Mouse (Mus musculus): ENCODE results near the gene Nup155. TPM values are rescaled to one million over a fixed set of nuclear protein-coding genes. Genes with fewer than 3 reads are reported as not detected.
"Not testable (repeated sequence)": the region's sequence is repeated elsewhere in the genome, so short reads cannot be mapped to it uniquely, and the experiment has no call there.

Nup155 gene
- polyA plus RNA-seq (2015; fragmentation: Nextera tagmentation; extraction: Ambion mirVana) = 3.4 and 4.2 TPM in 2 replicates

DNA sequence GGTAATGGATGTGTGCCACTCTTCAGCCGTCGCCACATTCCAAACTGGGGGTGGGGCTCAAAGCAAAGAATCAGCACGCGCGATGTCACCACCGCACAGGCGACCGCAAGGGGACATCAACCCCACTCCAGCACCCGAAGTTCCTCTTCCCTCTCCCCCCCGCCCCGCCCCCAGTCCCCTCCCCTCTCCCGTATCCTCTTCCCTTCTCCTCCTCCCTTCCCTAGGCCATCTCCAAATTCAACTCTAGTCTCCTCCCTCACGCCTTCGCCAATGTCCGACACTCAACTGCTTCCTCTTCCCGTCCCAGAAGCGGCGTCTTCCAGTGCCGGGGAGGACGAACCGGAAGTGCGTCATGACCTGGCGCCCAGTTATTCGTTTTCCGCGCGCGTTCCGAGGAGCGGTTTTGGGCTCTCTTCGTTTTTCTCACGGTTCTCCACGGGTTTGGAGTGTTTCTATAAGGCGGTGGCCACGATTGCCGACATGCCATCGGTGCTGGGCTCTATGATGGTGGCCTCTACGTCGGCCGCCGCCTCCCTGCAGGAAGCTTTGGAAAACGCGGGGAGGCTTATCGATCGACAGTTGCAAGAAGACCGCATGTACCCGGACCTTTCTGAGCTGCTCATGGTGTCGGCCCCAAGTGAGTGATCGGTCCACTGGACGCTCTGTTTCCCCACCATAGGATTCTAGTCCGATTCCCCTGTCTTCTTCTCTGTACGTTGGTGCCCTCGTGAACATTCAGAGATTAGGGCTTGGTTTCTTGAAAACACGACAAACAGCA is at the start of gene Nup155:
TSS of gene Nup155 (plus strand) at position 308 of the 778 bp plus-strand sequence.
- DNase-seq (ENCODE audit: low spot score) = peak; percentile 98
- peak within 1 kb of the TSS; percentile 81 for H3K27ac ChIP-seq (ENCODE audit: low read length)
- H3K4me2 ChIP-seq (replicated peaks; ENCODE audit: low read depth, low read length) = peak within 1 kb of the TSS; percentile 67
- 0 out of 2 replicates have a peak, but pooled peaks cover 6% of the 10 kb centered on the region for H3K4me1 ChIP-seq (ENCODE audit: insufficient read depth, low read depth, low read length)
- H3K27me3 ChIP-seq (replicated peaks; ENCODE audit: insufficient read depth, low read length) = no peaks in the 10 kb centered on the region
- no peaks in the 10 kb centered on the region for H3K9me3 ChIP-seq (ENCODE audit: low read length)
- 0 out of 2 replicates have a peak, but pooled peaks cover 5% of the 10 kb centered on the region for H3K36me3 ChIP-seq (ENCODE audit: insufficient read depth, low read length)
- peak within 1 kb of the TSS; percentile 69 for H3K9ac ChIP-seq (replicated peaks; ENCODE audit: low read depth)
- WGBS = under 1% methylated on average over 48 of the region's 54 CpGs
- peak within 1 kb of the TSS; percentile 65 for H3K4me3 ChIP-seq (ENCODE audit: low read depth, low read length)
- TF ChIP-seq EP300 (IDR thresholded peaks at IDR 0.05) (no peak), CTCF (IDR thresholded peaks at IDR 0.05) (no peak)
- ATAC-seq = peak; percentile 99

DNA sequence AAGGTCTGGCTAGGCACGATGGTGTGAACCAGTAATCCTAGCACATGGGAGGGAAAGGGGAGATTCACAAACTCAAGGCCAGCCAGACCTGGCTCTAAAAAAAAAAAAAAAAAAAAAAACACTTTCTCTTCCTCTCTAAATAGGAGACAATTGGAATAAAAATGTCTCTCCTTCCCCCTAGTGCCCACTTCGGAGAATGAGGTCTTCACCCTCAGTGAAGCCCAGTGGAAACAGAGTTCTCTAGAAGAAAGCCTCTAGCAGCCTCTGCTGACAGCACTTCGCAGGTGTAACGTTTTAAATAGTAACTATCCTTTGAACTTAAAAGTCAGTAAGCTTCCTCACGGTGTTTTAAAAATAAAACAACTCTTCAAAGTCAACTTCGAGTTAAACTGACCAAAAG is 43.9 kb upstream of the Nup155 start:
- H3K27me3 ChIP-seq (replicated peaks; ENCODE audit: insufficient read depth, low read length) = no peaks in the 10 kb centered on the region
- H3K36me3 ChIP-seq (ENCODE audit: insufficient read depth, low read length) = 0 out of 2 replicates have a peak, but pooled peaks cover 7% of the 10 kb centered on the region
- H3K4me2 ChIP-seq (replicated peaks; ENCODE audit: low read depth, low read length) = no peak overlapping the region
- H3K9ac ChIP-seq (replicated peaks; ENCODE audit: low read depth) = no peak overlapping the region
- WGBS = 68% methylated on average over 6 of the region's 6 CpGs
- DNase-seq (ENCODE audit: low spot score) (peak; percentile 5), ATAC-seq (no peak)
- H3K9me3 ChIP-seq (ENCODE audit: low read length) = no peaks in the 10 kb centered on the region
- no peaks in the 10 kb centered on the region for H3K4me1 ChIP-seq (ENCODE audit: insufficient read depth, low read depth, low read length)
- H3K4me3 ChIP-seq (ENCODE audit: low read depth, low read length) = no peak overlapping the region
- H3K27ac ChIP-seq (ENCODE audit: low read length) = no peak overlapping the region
- no peak for TF ChIP-seq EP300 (IDR thresholded peaks at IDR 0.05)
- no peak; the same call in 1 of the 2 replicates for TF ChIP-seq CTCF (IDR thresholded peaks at IDR 0.05)

DNA sequence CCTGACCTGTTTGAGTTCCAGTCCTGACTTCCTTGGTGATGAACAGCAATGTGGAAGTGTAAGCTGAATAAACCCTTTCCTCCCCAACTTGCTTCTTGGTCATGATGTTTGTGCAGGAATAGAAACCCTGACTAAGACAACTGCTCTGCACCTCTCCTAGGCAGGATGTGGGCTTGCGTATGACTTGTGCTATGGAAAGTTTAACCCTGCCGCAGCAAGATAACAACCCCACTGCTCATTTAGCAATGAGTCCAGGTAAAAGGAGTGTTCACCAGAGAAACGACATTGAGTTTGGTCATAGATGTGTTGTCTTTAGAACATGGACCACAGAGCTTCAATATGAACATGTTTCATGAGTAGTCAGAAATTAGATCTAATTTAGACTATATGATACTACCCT is 35.9 kb upstream of the Nup155 start:
- H3K36me3 ChIP-seq (ENCODE audit: insufficient read depth, low read length); H3K9ac ChIP-seq (replicated peaks; ENCODE audit: low read depth); H3K4me3 ChIP-seq (ENCODE audit: low read depth, low read length); H3K9me3 ChIP-seq (ENCODE audit: low read length); ATAC-seq; H3K27me3 ChIP-seq (replicated peaks; ENCODE audit: insufficient read depth, low read length); DNase-seq (ENCODE audit: low spot score); H3K4me1 ChIP-seq (ENCODE audit: insufficient read depth, low read depth, low read length); H3K27ac ChIP-seq (ENCODE audit: low read length); H3K4me2 ChIP-seq (replicated peaks; ENCODE audit: low read depth, low read length): not testable (repeated sequence)
- 97% methylated on average over 3 of the region's 3 CpGs for WGBS

DNA sequence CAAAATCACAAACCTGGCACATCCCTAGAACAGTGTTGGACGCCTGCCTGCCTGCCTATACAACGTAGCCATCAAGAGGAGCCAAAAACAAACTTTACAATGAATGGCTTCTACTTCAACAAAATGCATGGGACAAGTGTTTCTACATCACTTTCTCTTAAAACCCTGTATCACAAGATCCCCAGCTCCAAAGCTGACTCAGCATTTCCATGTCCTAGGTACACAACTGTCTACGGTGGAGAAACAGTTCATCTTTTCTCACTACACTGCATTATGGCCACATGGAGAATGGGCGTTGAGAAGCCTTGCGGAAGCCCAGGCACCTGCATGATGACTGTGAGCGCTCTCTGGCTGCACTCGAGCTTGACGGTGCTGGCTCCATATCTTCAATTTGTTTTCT is 26.9 kb upstream of the Nup155 start:
- Histone ChIP-seq H3K4me3 (ENCODE audit: low read depth, low read length) (no peak overlapping the region), H3K27me3 (replicated peaks; ENCODE audit: insufficient read depth, low read length) (no peaks in the 10 kb centered on the region), H3K9me3 (ENCODE audit: low read length) (no peaks in the 10 kb centered on the region), H3K9ac (replicated peaks; ENCODE audit: low read depth) (no peak overlapping the region), H3K4me2 (replicated peaks; ENCODE audit: low read depth, low read length) (no peak overlapping the region), H3K27ac (ENCODE audit: low read length) (no peak overlapping the region), H3K36me3 (ENCODE audit: insufficient read depth, low read length) (peaks cover 10% of the 10 kb centered on the region), H3K4me1 (ENCODE audit: insufficient read depth, low read depth, low read length) (no peaks in the 10 kb centered on the region)
- ATAC-seq (no peak), DNase-seq (ENCODE audit: low spot score) (no peak)
- no peak for TF ChIP-seq CTCF (IDR thresholded peaks at IDR 0.05)
- no peak for TF ChIP-seq EP300 (IDR thresholded peaks at IDR 0.05)
- WGBS = 92% methylated on average over 8 of the region's 8 CpGs

DNA sequence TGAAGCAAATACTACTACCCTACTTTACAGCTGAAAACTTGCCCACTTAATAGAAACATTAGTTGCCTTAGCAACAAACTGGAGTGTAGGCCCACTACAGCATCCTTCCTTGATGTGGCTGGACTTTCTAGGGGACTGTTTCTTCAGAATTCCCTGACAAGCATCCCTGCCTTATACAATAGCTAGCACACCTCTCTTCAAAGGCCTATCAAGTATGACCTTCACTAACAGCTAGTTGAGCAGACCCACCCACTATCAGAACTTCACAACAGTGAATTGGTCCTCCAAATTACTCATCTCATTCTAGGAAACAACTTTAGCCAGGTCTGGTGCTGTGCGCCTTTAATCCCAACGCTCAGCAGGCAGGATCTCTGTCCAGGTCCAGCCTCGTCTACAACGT is 21.8 kb upstream of the Nup155 start:
- DNase-seq (ENCODE audit: low spot score) = no peak
- no peaks in the 10 kb centered on the region for H3K9me3 ChIP-seq (ENCODE audit: low read length)
- H3K9ac ChIP-seq (replicated peaks; ENCODE audit: low read depth) = no peak overlapping the region
- 95% methylated on average over 4 of the region's 4 CpGs for WGBS
- H3K4me3 ChIP-seq (ENCODE audit: low read depth, low read length) = no peak overlapping the region
- no peak for ATAC-seq
- peaks cover 6% of the 10 kb centered on the region; the same call in 1 of the 2 replicates for H3K36me3 ChIP-seq (ENCODE audit: insufficient read depth, low read length)
- no peaks in the 10 kb centered on the region for H3K27me3 ChIP-seq (replicated peaks; ENCODE audit: insufficient read depth, low read length)
- TF ChIP-seq EP300 (IDR thresholded peaks at IDR 0.05) = no peak
- TF ChIP-seq CTCF (IDR thresholded peaks at IDR 0.05) = no peak
- no peak overlapping the region for H3K4me2 ChIP-seq (replicated peaks; ENCODE audit: low read depth, low read length)
- H3K4me1 ChIP-seq (ENCODE audit: insufficient read depth, low read depth, low read length) = no peaks in the 10 kb centered on the region
- no peak overlapping the region for H3K27ac ChIP-seq (ENCODE audit: low read length)

DNA sequence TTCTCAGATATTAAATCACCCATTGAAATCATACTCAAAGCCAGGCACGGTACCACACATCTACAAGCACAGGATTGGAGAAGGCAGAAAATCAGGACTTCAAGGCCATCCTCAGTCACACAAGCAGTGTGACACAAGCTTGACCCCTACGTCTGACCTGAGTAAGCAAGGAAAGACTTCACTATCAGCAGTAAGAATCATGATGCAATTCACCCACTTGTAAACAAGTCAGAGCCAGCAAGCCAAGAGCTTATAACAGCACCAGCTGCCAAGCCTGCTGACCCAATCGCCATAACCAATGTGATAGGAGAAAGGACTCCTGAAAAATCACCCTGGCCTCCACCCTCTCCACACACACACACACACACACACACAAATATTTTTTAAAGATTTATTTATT is 20.4 kb upstream of the Nup155 start:
- Histone ChIP-seq H3K9ac (replicated peaks; ENCODE audit: low read depth) (no peak overlapping the region), H3K4me2 (replicated peaks; ENCODE audit: low read depth, low read length) (no peak overlapping the region), H3K9me3 (ENCODE audit: low read length) (no peaks in the 10 kb centered on the region), H3K36me3 (ENCODE audit: insufficient read depth, low read length) (peaks cover 6% of the 10 kb centered on the region; the same call in 1 of the 2 replicates), H3K27ac (ENCODE audit: low read length) (no peak overlapping the region), H3K27me3 (replicated peaks; ENCODE audit: insufficient read depth, low read length) (no peaks in the 10 kb centered on the region), H3K4me1 (ENCODE audit: insufficient read depth, low read depth, low read length) (no peaks in the 10 kb centered on the region), H3K4me3 (ENCODE audit: low read depth, low read length) (no peak overlapping the region)
- WGBS = 71% methylated on average over 3 of the region's 3 CpGs
- ATAC-seq (no peak), DNase-seq (ENCODE audit: low spot score) (peak; percentile 19)
- TF ChIP-seq EP300 (IDR thresholded peaks at IDR 0.05) = no peak
- no peak for TF ChIP-seq CTCF (IDR thresholded peaks at IDR 0.05)

Data from lung, postnatal 0 days (tissue).